Mouse (Mus musculus) ES-Bruce4 (cell line): ENCODE measurements around the gene Ptprk.

Experiments
- CTCF ChIP-seq: IDR thresholded peaks from one replicate; pipeline ENCODE4 v1.8.1; 2011; ENCODE audit warnings: low read depth, low read length
- POLR2A ChIP-seq: IDR thresholded peaks from one replicate; pipeline ENCODE4 v1.8.1; 2011; ENCODE audit warnings: low read length; ENCODE audit not compliant: insufficient read depth

DNA sequence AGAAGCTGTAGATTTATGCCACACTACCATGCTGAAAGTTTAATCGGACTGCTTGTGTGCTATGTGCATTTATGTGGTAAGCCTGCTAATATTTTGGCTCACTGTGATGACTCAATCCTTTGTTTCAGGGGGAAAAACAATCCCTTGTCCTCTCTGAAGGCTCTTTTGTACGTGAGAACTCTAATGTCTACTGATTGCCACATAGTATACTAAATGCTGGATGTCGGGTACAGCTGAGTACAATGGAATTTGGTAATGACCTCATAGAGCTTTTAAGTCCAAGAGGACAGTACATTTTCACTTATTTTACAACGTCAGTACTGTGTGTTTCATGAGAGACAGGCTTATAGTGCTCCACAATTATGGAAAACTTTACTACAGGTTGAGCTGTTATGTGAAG is 59.1 kb downstream of the Ptprk start:
- TF ChIP-seq POLR2A (no peak), CTCF (no peak)
